Mouse (Mus musculus) granulocyte monocyte progenitor cell, adult 5-6 weeks (primary cell): ENCODE data around the gene Card19. TPM values are rescaled to one million over a fixed set of nuclear protein-coding genes. Genes with fewer than 3 reads are reported as not detected.
A peak's percentile ranks its signal among the peaks of the same experiment; 100 is the strongest.

ENCODE experiments used
- ATAC-seq: replicated peaks from 2 replicates; pipeline ENCODE4 v1.8.0; 2016; ENCODE audit warnings: mild to moderate bottlenecking, moderate TSS enrichment, inconsistent platforms; ENCODE audit not compliant: poor library complexity, severe bottlenecking
- total RNA-seq, 2 experiments: library from RNA; stranded (forward) in 1 of 2; stranded (reverse) in 1 of 2; fragments of 200-712, 200-1000 nt in 1 of 2; fragments of >200 nt in 1 of 2; fragmentation: Nextera tagmentation in 1 of 2; gene quantifications; 2 replicates each; pipeline ENCODE4 v1.2.3; 2014 to 2017

The Card19 gene
- total RNA-seq (2014; fragmentation: Nextera tagmentation) (24.3 and 26.4 TPM in 2 replicates), total RNA-seq (2017) (22.3 and 22.4 TPM in 2 replicates)

DNA sequence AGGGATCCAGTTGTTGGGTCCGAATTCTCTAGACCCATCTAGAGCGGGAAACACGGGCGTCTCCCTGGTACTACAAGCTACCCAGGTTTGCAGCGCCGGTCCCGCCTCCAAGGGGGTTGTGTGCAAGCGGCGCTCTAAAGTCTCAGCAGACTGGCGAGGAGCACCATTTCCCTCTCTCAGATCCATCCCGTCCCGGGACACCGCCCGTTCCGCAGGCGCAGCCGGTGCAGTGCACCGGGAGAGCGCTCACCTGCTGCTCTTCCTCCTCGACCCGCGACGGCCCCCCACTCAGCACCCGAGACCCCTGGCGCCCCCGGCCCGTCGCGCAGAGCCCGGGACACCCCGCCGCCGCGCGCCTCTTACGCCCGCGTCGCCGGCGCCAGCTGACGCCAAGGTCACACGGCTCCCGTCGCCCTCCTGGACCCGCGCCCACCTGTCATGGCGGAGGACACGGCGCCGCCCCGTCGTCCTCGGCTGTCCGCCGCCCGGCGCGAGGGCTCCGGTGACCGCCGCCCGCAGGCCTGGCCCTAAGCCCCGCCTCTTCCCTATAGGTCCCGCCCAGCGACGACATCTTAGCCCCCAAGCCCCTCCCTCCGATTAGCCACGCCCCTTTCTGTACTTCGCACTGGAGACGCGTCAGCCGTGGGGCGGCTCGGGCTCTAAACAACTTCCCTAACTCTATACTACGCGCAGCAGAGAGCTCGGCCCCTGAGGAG is at the start of gene Card19:
Card19 (minus strand) TSS at position 534 of the 716 bp plus-strand sequence.
- peak; percentile 82 for ATAC-seq

DNA sequence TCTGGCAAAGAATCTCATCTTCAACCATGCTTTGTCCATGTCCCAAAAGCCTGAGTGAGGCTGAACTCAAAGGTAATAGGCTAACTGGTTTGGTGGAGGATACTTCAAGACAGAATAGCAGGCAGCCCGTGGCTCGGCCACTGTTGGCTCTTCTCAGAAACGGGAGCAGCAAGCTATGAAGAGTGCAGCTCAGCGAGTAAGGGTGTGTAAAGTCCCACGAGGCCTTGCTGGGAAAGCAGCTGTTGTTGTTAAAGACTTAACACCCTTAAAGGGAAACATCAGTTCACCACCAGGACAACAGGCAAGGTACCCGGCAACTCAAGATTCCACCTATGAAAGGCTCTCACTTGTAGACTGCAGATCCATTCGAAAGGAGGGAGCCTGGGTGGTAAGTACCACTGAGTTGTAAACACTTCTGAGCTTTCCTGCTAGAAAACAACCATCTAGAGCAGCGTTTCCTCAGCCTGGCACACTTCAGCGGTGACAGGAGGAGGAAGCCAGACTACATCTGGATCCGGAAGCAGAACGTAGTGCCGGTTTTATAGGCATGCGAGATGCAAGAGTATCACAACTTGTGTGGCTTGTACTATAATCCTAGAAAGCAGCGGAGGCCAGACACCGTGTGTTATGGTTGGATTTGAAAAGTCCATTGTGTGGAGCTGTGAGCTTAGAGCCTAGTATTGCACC is 44.3 kb upstream of the Card19 start:
- ATAC-seq: peak; percentile 50

DNA sequence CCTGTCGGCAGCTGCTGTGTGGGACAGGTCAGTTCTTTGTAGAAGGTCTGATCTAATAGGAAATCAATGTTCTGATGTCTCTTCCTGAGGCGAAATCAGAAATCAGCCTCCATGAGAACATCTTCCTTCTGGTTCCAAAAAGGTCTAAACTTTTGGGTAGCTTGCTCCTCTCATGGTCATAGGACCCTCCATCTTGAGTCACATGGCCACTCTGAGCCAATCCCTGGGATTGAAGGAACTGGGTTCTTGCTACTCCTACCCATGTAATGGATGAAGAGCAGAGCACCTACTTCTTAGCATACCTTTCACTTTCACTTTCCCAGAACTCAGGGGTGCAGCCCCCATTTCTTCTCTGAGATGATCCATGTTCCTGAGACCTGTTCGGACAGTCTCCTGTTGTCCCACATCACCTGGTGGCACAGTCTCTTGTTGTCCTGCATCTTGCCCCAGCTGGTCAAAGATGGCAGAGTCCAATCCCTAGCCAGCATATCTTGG is 42.0 kb upstream of the Card19 start:
- no peak for ATAC-seq

DNA sequence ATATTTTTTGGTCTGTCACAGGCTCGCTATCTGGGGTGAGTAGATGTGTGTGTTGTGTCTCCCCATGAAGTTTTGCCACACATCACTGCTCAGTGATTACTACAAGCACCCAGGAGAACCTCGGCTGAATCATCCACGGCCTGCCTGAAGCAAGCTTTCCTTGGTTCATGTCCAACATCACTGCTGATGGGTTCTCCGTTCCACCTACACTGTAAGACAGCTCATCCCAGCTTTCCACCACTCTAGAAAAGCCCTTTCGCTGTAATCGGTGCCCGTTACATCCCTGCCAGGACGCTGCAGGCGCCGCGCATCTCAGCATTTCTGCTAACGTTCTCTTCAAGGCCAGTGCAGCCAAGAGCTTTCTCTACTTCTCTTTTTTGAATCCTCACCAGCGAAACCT is 36.9 kb upstream of the Card19 start:
- ATAC-seq: no peak

DNA sequence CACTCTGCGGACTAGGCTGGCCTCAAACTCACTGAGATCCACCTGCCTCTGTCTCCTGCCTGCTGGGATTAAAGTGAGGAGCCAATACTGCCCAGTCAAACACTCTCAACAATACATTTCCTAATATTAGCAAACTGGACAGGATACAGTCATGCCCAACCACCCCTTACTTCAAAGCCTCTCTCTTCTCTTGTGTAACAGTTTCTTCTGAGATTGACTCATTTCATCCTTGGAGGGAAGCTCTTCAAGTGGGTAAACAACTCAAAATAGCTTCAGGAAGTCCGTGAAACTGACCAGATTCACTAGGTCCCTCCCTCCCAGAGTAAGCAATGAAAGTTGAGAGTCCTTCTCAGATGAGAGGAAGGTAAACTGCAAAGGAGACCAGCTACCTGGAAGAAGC is 36.3 kb upstream of the Card19 start:
- ATAC-seq: peak; percentile 57

DNA sequence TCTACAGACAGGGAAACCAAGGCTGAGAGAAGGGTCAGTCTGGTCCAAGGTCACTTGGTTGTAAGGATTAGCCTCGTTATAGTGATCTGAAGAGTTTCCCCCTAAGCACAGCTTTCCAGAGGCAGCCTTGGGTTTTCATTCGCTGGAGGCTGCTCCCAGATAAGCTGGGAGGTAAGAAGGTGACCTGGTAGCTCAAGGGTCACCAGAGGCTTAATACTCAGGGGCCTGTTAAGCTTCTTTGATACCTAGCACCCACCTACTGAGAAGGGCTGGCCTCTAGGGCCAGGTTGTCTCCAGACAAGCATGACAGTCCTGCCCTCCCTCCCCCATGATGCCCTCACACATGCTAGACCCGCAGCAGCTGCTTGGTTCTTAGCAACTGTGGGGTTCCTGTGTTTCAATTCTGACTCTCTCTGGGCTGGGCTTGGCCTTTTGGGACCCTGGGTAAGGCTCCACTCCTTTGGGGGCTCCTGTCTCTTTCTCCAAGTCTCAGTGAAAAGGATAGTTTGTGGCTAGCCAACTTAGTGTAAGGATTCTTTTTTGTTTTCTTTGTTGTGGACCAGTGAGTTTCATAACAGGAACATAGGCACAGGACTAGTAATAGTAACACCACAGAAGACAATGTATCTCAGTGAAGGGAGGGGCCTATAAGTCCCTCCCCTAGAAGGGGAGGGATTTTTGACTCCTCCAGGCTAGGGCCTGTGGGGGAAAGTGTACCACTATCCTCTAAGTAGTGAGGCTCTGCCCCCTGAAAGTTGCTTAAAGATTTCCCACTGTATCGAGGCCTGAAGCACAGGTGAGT is 35.1 kb upstream of the Card19 start:
- no peak for ATAC-seq

DNA sequence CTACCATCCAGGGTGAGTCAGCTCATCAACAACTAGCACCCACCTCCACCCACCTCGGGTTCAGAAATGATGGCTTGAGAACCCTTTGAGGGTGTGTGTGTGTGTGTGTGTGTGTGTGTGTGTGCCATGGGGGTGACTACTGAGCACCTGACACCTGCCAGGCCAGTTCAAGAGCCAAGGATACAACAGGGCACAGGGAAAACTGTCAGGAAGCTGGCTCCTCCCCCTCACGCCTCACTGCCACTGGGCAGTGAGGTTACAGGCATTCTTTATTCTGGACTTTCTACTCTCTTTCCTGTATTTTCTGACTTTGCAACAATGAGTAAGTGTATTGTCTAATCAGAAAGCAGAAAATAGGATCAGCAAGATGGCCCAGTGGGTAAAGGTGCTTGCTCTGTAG is 33.8 kb upstream of the Card19 start:
- ATAC-seq: no peak

DNA sequence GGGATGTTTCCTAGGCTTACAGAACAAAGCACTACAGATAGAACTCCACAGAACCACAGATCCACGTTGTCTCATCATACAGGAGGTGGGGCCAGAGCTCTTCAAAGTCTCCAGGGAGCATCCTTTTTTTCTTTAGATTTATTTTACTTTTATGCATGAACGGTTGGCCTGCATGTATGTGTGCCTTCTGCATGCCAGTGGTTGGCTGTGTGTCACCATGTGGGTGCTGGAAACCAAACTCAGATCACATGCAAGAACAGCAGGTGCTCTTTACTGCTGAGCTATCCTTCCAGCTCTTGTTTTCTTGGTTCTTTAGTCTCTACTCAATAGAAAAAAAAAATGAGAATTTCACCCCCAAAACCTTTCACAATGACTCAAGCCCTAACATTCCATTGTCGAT is 33.1 kb upstream of the Card19 start:
- no peak for ATAC-seq

DNA sequence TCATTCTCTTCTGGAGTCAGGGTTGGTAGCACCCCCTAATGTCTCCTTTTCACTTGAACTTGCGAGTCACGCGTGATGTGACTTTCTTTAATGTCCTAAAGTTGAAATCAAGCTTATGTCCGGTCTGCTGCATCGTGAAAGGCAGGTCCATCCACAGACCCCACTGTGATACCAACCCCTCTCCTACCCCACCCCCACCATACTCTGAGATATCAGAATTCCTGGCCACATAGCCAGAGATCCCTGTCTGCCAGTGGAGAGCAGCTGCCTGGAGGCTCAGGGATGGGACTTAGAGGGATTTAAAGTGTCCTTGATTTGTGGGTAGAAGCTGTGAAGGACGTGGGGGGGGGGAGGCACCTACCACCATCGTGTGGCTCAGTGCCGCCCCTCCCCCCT is 32.6 kb upstream of the Card19 start, which contains the start of gene Susd3:
Susd3 (minus strand) TSS at position 240 of the 396 bp plus-strand sequence.
- no peak for ATAC-seq

DNA sequence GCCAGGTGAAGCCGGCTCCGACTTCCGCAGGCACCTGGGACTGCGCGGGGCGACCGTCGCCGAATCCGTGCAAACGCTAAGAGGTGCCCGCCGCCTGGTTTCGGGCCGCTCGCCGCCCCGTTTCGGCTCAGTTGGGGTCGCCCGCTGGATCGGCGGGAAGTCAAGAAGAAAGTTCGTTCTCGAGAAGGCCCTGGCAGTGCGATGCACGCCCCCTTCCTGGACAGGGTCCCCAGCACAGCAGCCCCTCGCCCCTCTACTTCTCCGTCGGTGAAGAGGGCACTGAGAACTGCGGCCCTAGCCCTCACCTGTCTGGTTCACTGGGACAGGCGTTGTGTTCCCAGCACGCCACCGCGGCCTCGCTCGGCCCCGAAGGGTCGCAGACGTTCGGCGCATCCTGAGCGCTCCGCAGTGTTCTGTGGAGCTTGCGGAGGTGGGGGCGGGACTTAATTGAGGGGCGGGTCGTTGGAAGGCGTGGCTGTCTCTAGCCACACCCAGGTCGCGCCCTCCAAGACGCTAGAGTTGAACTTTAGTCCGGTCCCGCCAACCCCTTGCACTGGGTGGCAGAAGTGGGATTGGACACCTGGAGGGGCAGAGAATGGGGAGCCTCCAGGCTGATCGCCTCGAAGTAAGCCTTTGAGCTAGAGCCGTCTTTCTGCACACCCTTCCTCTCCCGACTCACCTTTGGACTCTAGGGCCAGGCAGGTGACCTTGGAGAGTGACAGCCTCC is 32.1 kb upstream of the Card19 start:
- ATAC-seq: peak; percentile 60

DNA sequence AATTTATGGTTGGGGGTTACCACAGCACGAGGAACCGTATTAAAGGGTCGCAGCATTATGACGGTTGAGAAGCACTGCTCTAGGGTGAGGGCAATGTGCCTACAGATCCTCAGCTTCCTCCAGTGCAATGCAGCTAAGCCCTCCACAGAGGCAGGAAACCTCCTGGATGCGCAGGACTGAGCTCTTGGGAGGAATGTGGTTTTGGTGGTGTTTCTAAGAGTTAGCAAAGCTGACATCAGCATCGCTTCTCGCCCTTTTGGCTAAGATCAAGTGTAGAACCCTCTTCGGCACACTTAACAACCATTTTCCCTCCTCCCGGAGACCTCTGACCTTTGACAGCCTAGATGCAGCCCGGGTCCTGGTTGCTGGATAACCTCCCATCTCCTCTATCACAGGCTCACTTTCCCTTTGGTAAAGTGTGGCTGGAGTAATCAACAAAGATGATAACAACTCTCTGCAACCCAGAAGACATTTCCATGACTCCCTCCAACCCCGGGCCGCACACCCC is 31.4 kb upstream of the Card19 start:
- ATAC-seq: no peak

DNA sequence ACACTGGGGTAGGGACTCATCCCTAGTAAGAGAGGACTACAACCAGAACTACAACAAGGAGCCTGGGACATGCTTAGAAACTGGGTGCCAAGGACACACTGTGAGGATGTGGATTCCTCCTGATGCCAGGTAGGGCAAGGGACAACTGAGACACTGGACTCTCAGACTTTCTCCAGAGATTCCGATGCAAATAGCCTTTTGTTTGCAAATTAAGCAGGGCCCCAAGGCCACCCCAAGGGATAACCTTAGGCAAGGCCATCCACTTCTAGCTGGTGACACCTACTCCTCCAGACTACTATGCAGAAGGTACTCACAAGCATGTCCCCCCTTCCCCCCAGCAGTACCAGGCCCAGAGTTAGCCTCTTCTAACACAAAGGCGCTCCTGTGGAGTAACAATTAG is 30.8 kb upstream of the Card19 start:
- no peak for ATAC-seq

DNA sequence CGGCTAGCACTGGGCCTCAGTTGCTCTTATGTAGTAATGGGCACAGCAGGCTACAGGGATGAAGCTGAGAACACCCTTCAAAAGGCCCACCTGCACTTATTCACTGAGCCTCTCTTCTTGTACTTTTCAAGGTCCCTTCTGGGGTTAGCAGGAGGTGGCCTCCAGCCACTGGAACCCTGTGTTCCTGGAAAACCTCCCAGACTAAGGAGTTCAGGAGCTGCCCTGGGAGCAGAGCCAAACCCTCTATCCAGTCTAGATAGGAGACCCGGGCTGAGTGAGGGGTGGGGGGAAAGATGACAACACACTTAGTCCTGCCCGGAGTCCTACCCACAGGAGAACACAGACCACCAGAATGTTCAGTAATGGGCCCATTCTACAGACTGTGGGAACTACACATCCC is 30.2 kb upstream of the Card19 start:
- ATAC-seq: no peak

DNA sequence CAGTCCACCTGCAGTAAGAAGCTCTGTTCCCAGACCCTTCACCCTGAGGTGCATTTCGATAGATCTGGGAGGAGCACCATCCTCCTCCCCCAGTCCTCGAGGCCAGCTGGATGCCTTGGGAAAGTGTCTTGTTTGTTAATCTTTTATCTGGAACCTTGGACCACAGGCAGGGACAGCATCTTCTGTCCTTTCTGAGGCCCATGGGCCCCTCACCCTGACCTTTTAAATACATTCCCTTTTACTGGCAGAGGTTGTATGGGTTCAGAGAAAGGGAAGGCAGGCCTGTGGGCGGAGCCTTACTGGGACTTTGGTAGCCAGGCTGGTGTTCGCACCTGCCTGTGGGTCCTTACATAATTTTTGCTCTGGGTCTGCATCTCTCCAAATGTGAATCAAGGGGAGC is 29.4 kb upstream of the Card19 start:
- no peak for ATAC-seq

DNA sequence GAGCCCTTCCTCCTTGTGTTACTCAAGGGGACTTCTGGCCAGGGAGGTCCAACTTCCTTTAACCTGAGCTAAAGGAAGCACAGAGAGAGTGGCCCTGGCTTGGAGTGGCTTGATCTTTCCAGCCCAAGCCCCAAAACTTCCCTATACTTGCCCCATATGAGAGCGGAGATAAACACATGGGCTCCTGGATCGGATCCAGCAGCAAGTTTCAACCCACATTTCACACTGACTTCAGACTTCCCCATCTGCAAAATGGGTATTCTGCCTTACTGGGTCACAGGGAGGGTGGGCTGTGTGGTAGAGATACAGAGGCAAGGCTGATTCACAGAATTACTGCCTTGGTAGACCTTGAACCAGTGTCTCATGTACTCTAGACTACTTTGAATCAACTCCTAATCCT is 27.7 kb upstream of the Card19 start:
- ATAC-seq: peak; percentile 21

DNA sequence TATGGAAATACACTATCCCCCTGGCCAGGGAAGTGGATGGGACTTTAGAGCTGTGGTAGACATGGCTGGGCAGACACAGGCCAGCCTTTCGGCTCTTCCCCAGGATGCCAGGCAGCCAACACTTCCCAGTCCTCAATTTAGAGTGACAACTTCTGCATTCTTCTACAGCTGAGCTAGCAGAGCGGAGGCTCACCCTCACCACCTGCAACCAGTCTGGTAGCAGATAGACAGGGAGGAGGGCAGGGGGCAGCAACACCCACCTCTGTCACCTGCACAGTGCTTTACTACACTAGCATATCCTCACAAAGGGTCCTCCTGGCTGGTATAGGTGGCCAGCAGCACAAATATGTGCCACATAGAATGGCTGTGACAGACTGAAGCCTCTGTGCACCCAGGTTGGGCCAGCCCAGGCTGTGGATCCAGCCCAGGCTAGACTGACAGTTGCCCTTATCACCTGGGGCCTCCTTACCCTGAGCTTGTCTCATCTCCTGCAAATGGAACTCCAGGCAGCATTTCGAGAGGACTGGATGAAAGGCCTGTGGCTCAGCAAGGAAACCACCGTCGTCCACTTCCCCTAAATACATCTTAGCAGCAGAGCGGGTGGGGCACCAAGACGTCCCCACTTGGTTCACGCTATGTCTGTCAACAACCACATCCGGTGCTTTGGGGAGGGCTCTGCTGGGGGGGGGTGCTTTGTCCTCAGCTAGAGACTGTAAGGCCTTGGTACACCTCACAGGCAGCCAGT is 26.7 kb upstream of the Card19 start:
- ATAC-seq: peak; percentile 89

DNA sequence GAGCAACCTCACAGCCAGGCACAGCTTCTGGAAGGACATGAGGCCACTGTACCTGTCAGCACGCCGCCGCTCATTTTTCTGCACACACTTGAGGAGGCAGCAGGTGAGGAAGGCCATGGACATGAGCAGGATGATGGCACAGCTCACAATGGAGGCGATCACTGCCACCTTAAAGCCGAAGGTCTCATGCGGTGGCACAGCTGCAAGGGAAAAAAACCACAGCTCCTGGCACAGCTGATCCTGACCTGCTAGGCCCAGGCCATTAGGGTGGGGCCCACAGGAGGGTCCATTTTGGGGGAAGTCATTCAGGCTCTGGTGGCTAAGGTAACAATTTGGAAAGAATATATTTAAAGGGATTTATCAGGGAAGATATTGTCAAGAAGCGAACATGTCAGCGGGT is 22.9 kb upstream of the Card19 start:
- no peak for ATAC-seq

DNA sequence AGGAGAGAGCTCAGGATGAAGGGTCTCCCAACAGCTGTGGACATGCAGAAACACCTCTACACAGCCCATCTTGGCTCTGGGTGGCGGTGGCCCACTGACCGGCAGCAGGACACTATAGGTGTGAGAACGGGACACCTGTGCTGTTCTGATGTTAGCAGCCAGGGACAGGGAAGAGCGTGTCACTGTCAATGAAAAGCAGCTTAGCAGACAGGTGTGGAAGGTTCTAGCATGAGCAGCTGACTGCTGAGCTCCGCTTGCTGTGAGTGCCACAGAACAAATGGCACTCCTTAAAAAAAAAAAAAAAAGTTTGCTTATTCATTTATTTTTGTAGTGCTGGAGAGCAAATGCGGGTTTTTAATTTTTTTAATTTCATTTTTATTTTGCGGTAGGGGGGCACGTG is 21.8 kb upstream of the Card19 start:
- no peak for ATAC-seq

DNA sequence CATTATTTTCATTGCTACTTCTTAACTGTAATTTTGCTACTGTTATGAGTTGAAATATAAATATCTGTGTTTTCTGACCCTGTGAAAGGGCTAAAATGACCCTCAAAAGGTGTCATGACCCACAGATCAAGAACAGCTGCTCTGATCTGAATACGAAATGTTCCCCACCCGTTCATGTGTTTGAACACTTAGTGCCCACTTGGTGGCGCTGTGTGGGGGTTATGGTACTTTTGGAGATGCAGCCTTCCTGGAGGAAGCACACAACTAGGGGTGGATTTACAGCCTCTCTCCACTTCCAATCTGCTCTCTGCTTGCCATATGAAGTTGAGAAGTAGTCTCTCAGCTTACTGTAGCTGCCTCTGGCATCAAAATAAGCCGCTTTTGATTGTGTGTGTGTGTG is 18.9 kb upstream of the Card19 start:
- ATAC-seq: no peak
